Mouse (Mus musculus) heart, postnatal 14 days (tissue): Measurements from ENCODE around the gene Mmab. TPM values are rescaled to one million over a fixed set of nuclear protein-coding genes. Genes with fewer than 3 reads are reported as not detected.

Experiments used
- DNase-seq, 2 experiments: peaks; one replicate each; pipeline ENCODE4 v3.0.0; 2021 to 2022
- intact Hi-C: fragments of 180-260 bp; cut with DNase I; formaldehyde crosslinking; loops from one replicate; pipeline ENCODE4 v1.15.1; 2025
- long read RNA-seq, 2 experiments: library from polyadenylated mRNA; stranded (forward); transcript quantifications; one replicate each; pipeline ENCODE4 v2.0.0; 2021
- total RNA-seq, 2 experiments: library from RNA; stranded (reverse); gene quantifications; 2 replicates each; pipeline ENCODE4 v1.2.3; 2021

Mmab gene
- 10 to 100 TPM; 11.0 to 11.3 TPM for total RNA-seq
- long read RNA-seq, experiment 1, transcript Mmab-201 (9 exons, 3,020 nt), result major isoform, 37 of 43 reads
- long read RNA-seq, experiment 1, partial matches to known transcripts, result 0 of 43 reads
- long read RNA-seq, experiment 1, other reads (novel, unspliced or antisense), result 5 of 43 reads
- long read RNA-seq, experiment 2, transcript Mmab-201 (9 exons, 3,020 nt), result major isoform, 25 of 26 reads
- long read RNA-seq, experiment 2, partial matches to known transcripts, result 0 of 26 reads
- long read RNA-seq, experiment 2, other reads (novel, unspliced or antisense), result 1 of 26 reads

GRCm38 (mm10) chr5:114443566-114444367, at the start of gene Mmab, which contains the start of gene Mvk:
TSS of gene Mmab (minus strand) at chr5:114444060.
TSS of gene Mvk (plus strand) at chr5:114444269.
- intact Hi-C loops, result no loop called here
- peak; percentile 97 to 98 for DNase-seq

- intact Hi-C loops, result no loop called here
- DNase-seq, result no peak
These were observed 46.4 kb upstream of the Mmab start for GRCm38 (mm10) chr5:114490241-114490640.

GRCm38 (mm10) chr5:114489570-114489969, 45.7 kb upstream of the Mmab start:
- no peak for DNase-seq
- intact Hi-C loops, result no loop called here

GRCm38 (mm10) chr5:114485685-114486084, 41.8 kb upstream of the Mmab start:
- no peak for DNase-seq
- intact Hi-C loops, result no loop called here

- DNase-seq, result no peak
- intact Hi-C loops, result no loop called here
These were observed 38.7 kb upstream of the Mmab start for GRCm38 (mm10) chr5:114482587-114483011.

GRCm38 (mm10) chr5:114478267-114478666, 34.4 kb upstream of the Mmab start:
- no peak for DNase-seq
- intact Hi-C loops, result no loop called here

- intact Hi-C loops, result loop anchor here (5.0 kb wide), 1 partner anchor 57 kb away; no protein-coding TSS in a partner anchor
- no peak for DNase-seq
These were observed 31.1 kb upstream of the Mmab start for GRCm38 (mm10) chr5:114474741-114475491.

- no peak for DNase-seq
- intact Hi-C loops, result loop anchor here (5.0 kb wide), 1 partner anchor 62 kb away; no protein-coding TSS in a partner anchor
These were observed 26.5 kb upstream of the Mmab start for GRCm38 (mm10) chr5:114470359-114470758.

- intact Hi-C loops, result loop anchor here (5.0 kb wide), 1 partner anchor 49 kb away; no protein-coding TSS in a partner anchor
- DNase-seq, result no peak
These were observed 24.1 kb upstream of the Mmab start for GRCm38 (mm10) chr5:114468007-114468406.

GRCm38 (mm10) chr5:114467430-114467829, 23.6 kb upstream of the Mmab start:
- DNase-seq, result peak; percentile 66 to 73
- intact Hi-C loops, result loop anchor here (5.0 kb wide), 1 partner anchor 50 kb away; no protein-coding TSS in a partner anchor

- peak in 1 of 2 experiments; percentile 16 for DNase-seq
- intact Hi-C loops, result loop anchor here (5.0 kb wide), 1 partner anchor 50 kb away; no protein-coding TSS in a partner anchor
These were observed 23.2 kb upstream of the Mmab start for GRCm38 (mm10) chr5:114467019-114467418.

- intact Hi-C loops, result loop anchor here (2.0 to 5.0 kb wide), 2 partner anchors 52 to 103 kb away; partner anchors contain the start of gene Fam222a
These were observed 21.8 kb upstream of the Mmab start for GRCm38 (mm10) chr5:114465641-114466040.

GRCm38 (mm10) chr5:114464561-114464960, 20.7 kb upstream of the Mmab start:
- DNase-seq, result no peak
- intact Hi-C loops, result loop anchor here (2.0 kb wide), 1 partner anchor 104 kb away; the partner anchor contains the start of gene Fam222a

More at GRCm38 (mm10) chr5:114465641-114466040, 21.8 kb upstream of the Mmab start:
- DNase-seq, result no peak

GRCm38 (mm10) chr5:114462067-114463040, 18.5 kb upstream of the Mmab start:
- DNase-seq, result peak; percentile 51 to 70
- intact Hi-C loops, result no loop called here

GRCm38 (mm10) chr5:114461238-114461637, 17.4 kb upstream of the Mmab start:
- intact Hi-C loops, result loop anchor here (1.0 kb wide), 1 partner anchor 157 kb away; no protein-coding TSS in a partner anchor
- DNase-seq, result peak; percentile 85 to 91

- no peak for DNase-seq
- intact Hi-C loops, result no loop called here
These were observed 13.2 kb upstream of the Mmab start for GRCm38 (mm10) chr5:114456995-114457605.

- intact Hi-C loops, result no loop called here
- no peak for DNase-seq
These were observed 12.4 kb upstream of the Mmab start for GRCm38 (mm10) chr5:114456287-114456686.

- DNase-seq, result no peak
- intact Hi-C loops, result no loop called here
These were observed 5.2 kb upstream of the Mmab start for GRCm38 (mm10) chr5:114449011-114449410.

- no peak for DNase-seq
These were observed 470 bp upstream of the Mmab start for GRCm38 (mm10) chr5:114444368-114444692.

More at GRCm38 (mm10) chr5:114444368-114444692, 470 bp upstream of the Mmab start:
- intact Hi-C loops, result no loop called here
